Mouse (Mus musculus) thymus, adult 18-20 months (tissue): ENCODE data around the gene Gm11437.
A peak's percentile ranks its signal among the peaks of the same experiment; 100 is the strongest.

Experiments used
- DNase-seq, 2 experiments: peaks; one replicate each; pipeline ENCODE4 v3.0.0; 2022; ENCODE audit warnings: mixed read lengths in 2 of 2

Gene Gm11437

GRCm38 (mm10) chr11:84167046-84167526, at the start of gene Gm11437:
TSS of gene Gm11437 (minus strand) at chr11:84167476.
- DNase-seq, result no peak

GRCm38 (mm10) chr11:84210876-84211275, 43.6 kb upstream of the Gm11437 start:
- no peak for DNase-seq

- DNase-seq, result peak in 1 of 2 experiments; percentile 7
These were observed 38.5 kb upstream of the Gm11437 start for GRCm38 (mm10) chr11:84205776-84206175.

GRCm38 (mm10) chr11:84197607-84198402, 30.5 kb upstream of the Gm11437 start:
- DNase-seq, result no peak

GRCm38 (mm10) chr11:84194751-84195150, 27.5 kb upstream of the Gm11437 start:
- DNase-seq, result no peak

GRCm38 (mm10) chr11:84193249-84193648, 26.0 kb upstream of the Gm11437 start:
- DNase-seq, result no peak

GRCm38 (mm10) chr11:84190581-84191233, 23.4 kb upstream of the Gm11437 start:
- DNase-seq, result no peak

GRCm38 (mm10) chr11:84188530-84188929, 21.3 kb upstream of the Gm11437 start:
- DNase-seq, result no peak

GRCm38 (mm10) chr11:84181286-84181685, 14.0 kb upstream of the Gm11437 start:
- DNase-seq, result no peak

- peak; percentile 44 to 56 for DNase-seq
These were observed 12.8 kb upstream of the Gm11437 start for GRCm38 (mm10) chr11:84179954-84180598.

GRCm38 (mm10) chr11:84179226-84179953, 12.1 kb upstream of the Gm11437 start:
- peak; percentile 79 to 85 for DNase-seq

GRCm38 (mm10) chr11:84178571-84178970, 11.3 kb upstream of the Gm11437 start:
- DNase-seq, result no peak

GRCm38 (mm10) chr11:84172539-84173435, 5.5 kb upstream of the Gm11437 start:
- DNase-seq, result no peak

- no peak for DNase-seq
These were observed 1.5 kb upstream of the Gm11437 start for GRCm38 (mm10) chr11:84168701-84169288.

GRCm38 (mm10) chr11:84164561-84164960, 2.7 kb downstream of the Gm11437 start:
- DNase-seq, result no peak

- no peak for DNase-seq
These were observed 3.2 kb downstream of the Gm11437 start for GRCm38 (mm10) chr11:84164123-84164522.

GRCm38 (mm10) chr11:84156535-84157262, 10.6 kb downstream of the Gm11437 start:
- DNase-seq, result no peak

- no peak for DNase-seq
These were observed 16.4 kb downstream of the Gm11437 start for GRCm38 (mm10) chr11:84150884-84151283.

GRCm38 (mm10) chr11:84146081-84146480, 21.2 kb downstream of the Gm11437 start:
- no peak for DNase-seq

GRCm38 (mm10) chr11:84145201-84145798, 22.0 kb downstream of the Gm11437 start:
- DNase-seq, result no peak
